Mouse (Mus musculus) forebrain, embryonic 11.5 days (tissue): Measurements from ENCODE around the gene Scmh1. TPM values are rescaled to one million over a fixed set of nuclear protein-coding genes. Genes with fewer than 3 reads are reported as not detected.

Source experiments
- ATAC-seq: fragments of 200-750 bp; cut with Nextera tagmentation; replicated peaks from 2 replicates; pipeline ENCODE4 v1.8.0; 2017; ENCODE audit warnings: moderate TSS enrichment; ENCODE audit not compliant: low FRiP score
- DNase-seq: peaks from one replicate; pipeline ENCODE4 v3.0.0-alpha.2; 2017; ENCODE audit warnings: low spot score
- H3K27ac ChIP-seq: fragments of 300-500 bp; sonication (generic); 2 replicates; pipeline ENCODE4 v1.5.1; 2014; ENCODE audit warnings: low read depth, low read length
- H3K27me3 ChIP-seq: fragments of 300-500 bp; sonication (generic); 2 replicates; pipeline ENCODE4 v1.6.1; 2014; ENCODE audit warnings: mild to moderate bottlenecking, low read length, mixed read lengths; ENCODE audit not compliant: control insufficient read depth, insufficient read depth
- H3K36me3 ChIP-seq: fragments of 300-500 bp; sonication (generic); 2 replicates; pipeline ENCODE4 v1.6.1; 2014; ENCODE audit warnings: mild to moderate bottlenecking, low read length, moderate library complexity, mixed read lengths; ENCODE audit not compliant: control insufficient read depth, insufficient read depth
- H3K4me1 ChIP-seq: fragments of 300-500 bp; sonication (generic); replicated peaks from 2 replicates; pipeline ENCODE4 v1.6.1; 2014; ENCODE audit warnings: low read length, mixed read lengths; ENCODE audit not compliant: control insufficient read depth, insufficient read depth
- H3K4me2 ChIP-seq: fragments of 300-500 bp; sonication (generic); 2 replicates; pipeline ENCODE4 v1.6.1; 2014; ENCODE audit warnings: low read depth, mild to moderate bottlenecking, low read length, moderate library complexity, mixed read lengths; ENCODE audit not compliant: severe bottlenecking
- H3K4me3 ChIP-seq: fragments of 300-500 bp; sonication (generic); 2 replicates; pipeline ENCODE4 v1.5.1; 2014; ENCODE audit warnings: low read depth, low read length
- H3K9ac ChIP-seq: fragments of 300-500 bp; sonication (generic); 2 replicates; pipeline ENCODE4 v1.6.1; 2014; ENCODE audit warnings: low read length
- H3K9me3 ChIP-seq: fragments of 300-500 bp; sonication (generic); 2 replicates; pipeline ENCODE4 v1.6.1; 2016; ENCODE audit warnings: low read length, mixed read lengths; ENCODE audit not compliant: control insufficient read depth
- WGBS: fragments of 180-500 bp; shearing (Covaris S2); extraction: QIAGEN DNeasy Blood & Tissue Kit; methylation state at CpG from one replicate; pipeline ENCODE4 v1.1.7; 2014; 5-methylcytosine and 5-hydroxymethylcytosine counted together
- polyA plus RNA-seq: library from polyadenylated mRNA; unstranded; fragments of >200 nt; fragmentation: Nextera tagmentation; extraction: Ambion mirVana; gene quantifications from 2 replicates; pipeline ENCODE4 v1.2.1, GENCODE M21; 2014

The Scmh1 gene
- polyA plus RNA-seq, 1 experiment from 2014 or later, result 46.1 TPM

- WGBS, result 37% methylated on average over 4 of the region's 4 CpGs
These were observed 31.3 kb upstream of the Scmh1 start for GRCm38 (mm10) chr4:120373813-120374212.

DNA sequence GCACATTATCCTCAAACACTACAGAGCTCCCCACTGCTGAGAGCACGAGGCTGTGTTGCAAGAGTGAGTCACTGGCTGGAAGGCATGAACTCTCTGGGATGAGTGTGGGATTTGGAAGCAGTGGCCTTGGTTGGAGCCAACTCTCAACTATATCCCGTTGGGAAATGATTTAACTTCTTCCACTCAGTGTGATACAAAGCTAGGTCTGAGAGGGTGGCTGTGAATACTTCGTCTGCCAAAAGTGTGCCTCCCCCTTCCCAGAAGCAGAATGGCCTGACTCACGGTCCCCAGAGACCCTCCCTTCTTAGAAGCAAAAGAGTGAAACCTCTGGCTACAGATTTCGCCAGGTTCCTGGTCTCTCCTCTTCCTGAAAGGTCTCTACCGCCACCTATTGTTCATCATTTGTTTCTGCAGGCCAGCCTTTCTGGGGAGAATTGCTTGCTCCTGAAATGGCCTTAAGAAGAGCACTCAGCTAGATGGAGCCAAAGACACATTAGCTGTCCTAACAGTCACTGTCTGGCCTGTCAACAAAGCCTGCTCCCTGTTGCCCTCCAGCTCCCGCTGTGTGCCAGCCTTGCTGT, 24.2 kb upstream of the Scmh1 start:
- DNase-seq (peak; percentile 75), ATAC-seq (peak; percentile 49)
- Histone ChIP-seq H3K9ac (no peak overlapping the region), H3K4me1 (no peaks in the 10 kb centered on the region), H3K27ac (no peak overlapping the region), H3K27me3 (peaks cover 14% of the 10 kb centered on the region), H3K4me3 (no peak overlapping the region), H3K36me3 (no peaks in the 10 kb centered on the region), H3K4me2 (no peak overlapping the region), H3K9me3 (no peaks in the 10 kb centered on the region)
- whole genome bisulfite sequencing, result 8% methylated on average over 7 of the region's 7 CpGs

More at GRCm38 (mm10) chr4:120373813-120374212, 31.3 kb upstream of the Scmh1 start:
- no peak for ATAC-seq
- Histone ChIP-seq H3K27ac (no peak overlapping the region), H3K9ac (no peak overlapping the region), H3K4me2 (no peak overlapping the region), H3K4me3 (no peak overlapping the region), H3K27me3 (no peaks in the 10 kb centered on the region), H3K36me3 (no peaks in the 10 kb centered on the region), H3K4me1 (peaks cover 16% of the 10 kb centered on the region), H3K9me3 (no peaks in the 10 kb centered on the region)
- no peak for DNase-seq

- Histone ChIP-seq H3K4me3 (no peak overlapping the region), H3K36me3 (no peaks in the 10 kb centered on the region), H3K27me3 (peaks cover 31% of the 10 kb centered on the region), H3K4me1 (no peaks in the 10 kb centered on the region; the same call in 1 of the 2 replicates), H3K9me3 (no peaks in the 10 kb centered on the region), H3K27ac (no peak overlapping the region), H3K9ac (no peak overlapping the region), H3K4me2 (no peak overlapping the region)
- DNase-seq (no peak), ATAC-seq (no peak)
- WGBS, result 74% methylated on average over 2 of the region's 2 CpGs
These were observed 19.6 kb upstream of the Scmh1 start for GRCm38 (mm10) chr4:120385496-120385895.

GRCm38 (mm10) chr4:120387496-120387895, 17.6 kb upstream of the Scmh1 start:
- no peak for ATAC-seq
- Histone ChIP-seq H3K27me3 (peaks cover 34% of the 10 kb centered on the region), H3K4me2 (no peak overlapping the region), H3K4me1 (no peaks in the 10 kb centered on the region; the same call in 1 of the 2 replicates), H3K36me3 (no peaks in the 10 kb centered on the region), H3K9me3 (no peaks in the 10 kb centered on the region), H3K4me3 (no peak overlapping the region), H3K9ac (no peak overlapping the region), H3K27ac (no peak overlapping the region)
- DNase-seq, result no peak
- WGBS, result 44% methylated on average over 4 of the region's 4 CpGs

DNA sequence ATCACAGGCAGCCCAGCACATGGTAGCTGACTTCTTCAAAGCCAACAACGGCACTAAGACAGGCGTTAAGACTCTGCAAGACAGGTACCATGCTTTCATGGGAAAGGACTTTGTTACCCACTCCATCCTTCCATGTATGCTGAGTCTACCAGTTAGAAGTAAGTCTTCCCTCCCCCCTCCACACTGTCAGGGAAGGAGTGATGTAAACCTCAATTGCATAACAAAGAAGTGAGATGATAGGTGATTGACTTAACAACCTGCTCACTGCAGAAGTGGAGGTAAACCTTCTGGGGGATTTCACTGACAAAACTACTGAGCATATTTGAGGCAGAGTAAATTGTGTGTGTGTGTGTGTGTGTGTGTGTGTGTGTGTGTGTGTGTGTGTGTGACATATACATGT, 17.1 kb upstream of the Scmh1 start:
- Histone ChIP-seq H3K4me3 (no peak overlapping the region), H3K4me2 (no peak overlapping the region), H3K4me1 (no peaks in the 10 kb centered on the region; the same call in 1 of the 2 replicates), H3K27ac (no peak overlapping the region), H3K36me3 (no peaks in the 10 kb centered on the region), H3K9me3 (no peaks in the 10 kb centered on the region), H3K27me3 (peaks cover 34% of the 10 kb centered on the region), H3K9ac (no peak overlapping the region)
- ATAC-seq (no peak), DNase-seq (no peak)
- WGBS, result 84% methylated on average over 2 of the region's 2 CpGs

DNA sequence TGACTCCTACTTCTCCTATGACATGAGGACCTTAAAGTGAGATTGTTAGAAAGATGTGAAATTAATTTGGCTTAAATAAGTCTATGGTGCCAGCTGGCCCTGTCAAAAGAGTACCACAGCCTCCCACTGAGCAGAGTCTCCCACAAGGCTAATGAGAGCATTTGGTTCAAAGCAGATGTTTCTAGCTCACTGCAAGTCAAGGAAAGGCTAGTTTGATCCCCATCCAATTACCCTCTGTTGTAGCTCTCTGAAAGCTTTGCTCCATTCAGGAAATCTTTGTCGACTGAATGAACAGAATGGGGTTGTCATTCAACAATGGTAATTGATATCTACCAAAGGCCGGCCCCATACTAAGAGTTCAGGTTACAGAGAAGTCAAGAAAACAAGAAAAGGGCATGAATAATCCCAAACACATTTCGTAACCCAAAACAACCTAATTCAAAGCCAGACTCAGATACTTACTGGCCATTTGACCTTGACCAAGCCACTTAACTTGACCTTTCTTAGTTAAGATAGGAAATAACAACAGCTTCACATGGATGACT, 16.0 kb upstream of the Scmh1 start:
- H3K9me3 ChIP-seq, result no peaks in the 10 kb centered on the region
- no peak overlapping the region for H3K4me3 ChIP-seq
- DNase-seq (no peak), ATAC-seq (0 out of 2 replicates have a peak, but pooled peaks have one; percentile 49)
- 2% methylated on average over 3 of the region's 3 CpGs for WGBS
- peaks cover 35% of the 10 kb centered on the region for H3K27me3 ChIP-seq
- no peaks in the 10 kb centered on the region for H3K36me3 ChIP-seq
- no peaks in the 10 kb centered on the region; the same call in 1 of the 2 replicates for H3K4me1 ChIP-seq
- no peak overlapping the region for H3K9ac ChIP-seq
- no peak overlapping the region for H3K4me2 ChIP-seq
- no peak overlapping the region for H3K27ac ChIP-seq

GRCm38 (mm10) chr4:120389546-120389945, 15.5 kb upstream of the Scmh1 start:
- peaks cover 35% of the 10 kb centered on the region for H3K27me3 ChIP-seq
- no peak overlapping the region for H3K4me3 ChIP-seq
- H3K9me3 ChIP-seq, result no peaks in the 10 kb centered on the region
- no peak overlapping the region for H3K27ac ChIP-seq
- H3K36me3 ChIP-seq, result no peaks in the 10 kb centered on the region
- H3K4me2 ChIP-seq, result no peak overlapping the region
- WGBS, result 32% methylated on average over 6 of the region's 6 CpGs
- H3K9ac ChIP-seq, result no peak overlapping the region
- H3K4me1 ChIP-seq, result no peaks in the 10 kb centered on the region; the same call in 1 of the 2 replicates
- ATAC-seq, result no peak
- DNase-seq, result no peak

GRCm38 (mm10) chr4:120391591-120391990, 13.5 kb upstream of the Scmh1 start:
- ATAC-seq (no peak), DNase-seq (no peak)
- Histone ChIP-seq H3K4me1 (no peaks in the 10 kb centered on the region; the same call in 1 of the 2 replicates), H3K36me3 (no peaks in the 10 kb centered on the region), H3K4me2 (no peak overlapping the region), H3K27ac (no peak overlapping the region), H3K9me3 (no peaks in the 10 kb centered on the region), H3K9ac (no peak overlapping the region), H3K4me3 (no peak overlapping the region), H3K27me3 (peaks cover 26% of the 10 kb centered on the region)
- 56% methylated on average over 6 of the region's 6 CpGs for WGBS

GRCm38 (mm10) chr4:120392341-120392740, 12.7 kb upstream of the Scmh1 start:
- H3K36me3 ChIP-seq, result no peaks in the 10 kb centered on the region
- ATAC-seq, result no peak
- WGBS, result 94% methylated on average over 4 of the region's 4 CpGs
- H3K4me3 ChIP-seq, result no peak overlapping the region
- no peaks in the 10 kb centered on the region for H3K9me3 ChIP-seq
- H3K27me3 ChIP-seq, result peaks cover 21% of the 10 kb centered on the region
- H3K4me1 ChIP-seq, result no peaks in the 10 kb centered on the region; the same call in 1 of the 2 replicates
- no peak overlapping the region for H3K4me2 ChIP-seq
- H3K9ac ChIP-seq, result no peak overlapping the region
- DNase-seq, result no peak
- no peak overlapping the region for H3K27ac ChIP-seq
